Mouse (Mus musculus) myocyte (in vitro differentiated cells): ENCODE measurements around the gene Phox2b. TPM values are rescaled to one million over a fixed set of nuclear protein-coding genes. Genes with fewer than 3 reads are reported as not detected.

ENCODE experiments used
- H3K27me3 ChIP-seq: one replicate; pipeline ENCODE4 v1.6.1; 2011; ENCODE audit not compliant: control insufficient read depth, insufficient read depth, insufficient read length
- H3K36me3 ChIP-seq: one replicate; pipeline ENCODE4 v1.6.1; 2011; ENCODE audit not compliant: control insufficient read depth, insufficient read depth
- H3K4me2 ChIP-seq: one replicate; pipeline ENCODE4 v1.6.1; 2011; ENCODE audit warnings: low read depth, control low read depth
- H3K4me3 ChIP-seq: one replicate; pipeline ENCODE4 v1.5.1; 2011; ENCODE audit warnings: mild to moderate bottlenecking, control low read depth, moderate library complexity
- H3K79me2 ChIP-seq: one replicate; pipeline ENCODE4 v1.6.1; 2011; ENCODE audit not compliant: control insufficient read depth, insufficient read depth
- H3ac ChIP-seq: one replicate; pipeline ENCODE4 v1.6.1; 2011; ENCODE audit not compliant: control insufficient read depth, insufficient read length
- CEBPB ChIP-seq: IDR thresholded peaks from 2 replicates; pipeline ENCODE4 v1.6.1; 2011; ENCODE audit warnings: mild to moderate bottlenecking, moderate library complexity; ENCODE audit not compliant: poor library complexity, insufficient read depth, severe bottlenecking
- E2F4 ChIP-seq: IDR thresholded peaks from one replicate; pipeline ENCODE4 v1.6.1; 2011; ENCODE audit warnings: mild to moderate bottlenecking, control low read depth, moderate library complexity; ENCODE audit not compliant: insufficient read depth
- MAX ChIP-seq: IDR thresholded peaks from one replicate; pipeline ENCODE4 v1.6.1; 2011; ENCODE audit warnings: low read depth, mild to moderate bottlenecking, control low read depth
- MYOD1 ChIP-seq, 3 experiments: IDR thresholded peaks; one replicate each; pipeline ENCODE4 v1.6.1; 2011; ENCODE audit warnings: control low read depth in 2 of 3, low read depth in 2 of 3, mild to moderate bottlenecking in 2 of 3, moderate library complexity in 1 of 3; ENCODE audit not compliant: insufficient read length in 2 of 3, control insufficient read depth in 1 of 3
- MYOG ChIP-seq, 3 experiments: IDR thresholded peaks; one replicate each; pipeline ENCODE4 v1.6.1; 2011; ENCODE audit warnings: control low read depth in 2 of 3, low read depth in 2 of 3, mild to moderate bottlenecking in 2 of 3; ENCODE audit not compliant: insufficient read length in 2 of 3, control insufficient read depth in 1 of 3, insufficient read depth in 1 of 3
- POLR2A ChIP-seq: IDR thresholded peaks from one replicate; pipeline ENCODE4 v1.6.1; 2011; ENCODE audit warnings: low read depth, mild to moderate bottlenecking, control low read depth, moderate library complexity; ENCODE audit not compliant: insufficient read length
- POLR2AphosphoS2 ChIP-seq: IDR thresholded peaks from one replicate; pipeline ENCODE4 v1.6.1; 2011; ENCODE audit warnings: low read depth, control low read depth; ENCODE audit not compliant: insufficient read length
- REST ChIP-seq: IDR thresholded peaks from one replicate; pipeline ENCODE4 v1.6.1; 2011; ENCODE audit warnings: mild to moderate bottlenecking, control low read depth, moderate library complexity; ENCODE audit not compliant: insufficient read depth, insufficient read length
- SRF ChIP-seq: IDR thresholded peaks from one replicate; pipeline ENCODE4 v1.6.1; 2011; ENCODE audit warnings: low read depth; ENCODE audit not compliant: control insufficient read depth, insufficient read length
- TCF12 ChIP-seq: IDR thresholded peaks from one replicate; pipeline ENCODE4 v1.6.1; 2011; ENCODE audit warnings: mild to moderate bottlenecking, control low read depth; ENCODE audit not compliant: poor library complexity, insufficient read depth, severe bottlenecking
- TCF3 ChIP-seq: IDR thresholded peaks from one replicate; pipeline ENCODE4 v1.6.1; 2011; ENCODE audit warnings: low read depth, control low read depth; ENCODE audit not compliant: insufficient read length
- USF1 ChIP-seq: IDR thresholded peaks from one replicate; pipeline ENCODE4 v1.6.1; 2011; ENCODE audit warnings: low read depth, mild to moderate bottlenecking, control low read depth, moderate library complexity
- polyA plus RNA-seq: library from polyadenylated mRNA; unstranded; fragments of >200 nt; fragmentation: generic; extraction: Trizol; gene quantifications from one replicate; pipeline ENCODE4 v1.2.1, GENCODE M21; 2012; ENCODE audit warnings: missing spikeins

The Phox2b gene
- polyA plus RNA-seq, 1 experiment = not detected

- Histone ChIP-seq H3ac (no peak overlapping the region), H3K79me2 (no peaks in the 10 kb centered on the region), H3K36me3 (no peaks in the 10 kb centered on the region), H3K4me3 (no peak overlapping the region), H3K4me2 (no peak overlapping the region), H3K27me3 (peaks cover 25% of the 10 kb centered on the region)
- TF ChIP-seq USF1 = no peak
These were observed 5.1 kb downstream of the Phox2b start for GRCm38 (mm10) chr5:67093991-67094390.

- H3K27me3 ChIP-seq = peaks cover 14% of the 10 kb centered on the region
- TF ChIP-seq TCF3 (no peak), MYOD1 (IDR thresholded peaks at IDR 0.05; ENCODE audit: control insufficient read depth in 1 of 3, insufficient read length in 2 of 3, low read depth in 2 of 3) (no peak), TCF12 (no peak), E2F4 (no peak), REST (no peak), MYOG (IDR thresholded peaks at IDR 0.05; ENCODE audit: control insufficient read depth in 1 of 3, insufficient read depth in 1 of 3, insufficient read length in 2 of 3, low read depth in 2 of 3) (no peak)
These were observed 7.3 kb downstream of the Phox2b start for GRCm38 (mm10) chr5:67091766-67092165.

GRCm38 (mm10) chr5:67090856-67091255, 8.2 kb downstream of the Phox2b start:
- TF ChIP-seq REST (no peak), TCF3 (no peak), MYOG (IDR thresholded peaks at IDR 0.05; ENCODE audit: control insufficient read depth in 1 of 3, insufficient read depth in 1 of 3, insufficient read length in 2 of 3, low read depth in 2 of 3) (no peak), CEBPB (no peak), MYOD1 (IDR thresholded peaks at IDR 0.05; ENCODE audit: control insufficient read depth in 1 of 3, insufficient read length in 2 of 3, low read depth in 2 of 3) (no peak), POLR2AphosphoS2 (no peak), TCF12 (no peak), USF1 (no peak), E2F4 (no peak), POLR2A (no peak), MAX (no peak), SRF (no peak)
- Histone ChIP-seq H3K27me3 (peaks cover 8% of the 10 kb centered on the region), H3ac (no peak overlapping the region)

More at GRCm38 (mm10) chr5:67091766-67092165, 7.3 kb downstream of the Phox2b start:
- H3K36me3 ChIP-seq = no peaks in the 10 kb centered on the region
- no peaks in the 10 kb centered on the region for H3K79me2 ChIP-seq
- H3K4me3 ChIP-seq = no peak overlapping the region
- H3ac ChIP-seq = no peak overlapping the region
- H3K4me2 ChIP-seq = no peak overlapping the region

GRCm38 (mm10) chr5:67083117-67083516, 16.0 kb downstream of the Phox2b start:
- Histone ChIP-seq H3K79me2 (no peaks in the 10 kb centered on the region), H3K36me3 (no peaks in the 10 kb centered on the region), H3ac (no peak overlapping the region), H3K4me3 (no peak overlapping the region), H3K27me3 (peaks cover 5% of the 10 kb centered on the region), H3K4me2 (no peak overlapping the region)
- TF ChIP-seq E2F4 (no peak), POLR2A (no peak), MYOG (IDR thresholded peaks at IDR 0.05; ENCODE audit: control insufficient read depth in 1 of 3, insufficient read depth in 1 of 3, insufficient read length in 2 of 3, low read depth in 2 of 3) (no peak)

More at GRCm38 (mm10) chr5:67090856-67091255, 8.2 kb downstream of the Phox2b start:
- Histone ChIP-seq H3K79me2 (no peaks in the 10 kb centered on the region), H3K36me3 (no peaks in the 10 kb centered on the region), H3K4me2 (no peak overlapping the region), H3K4me3 (no peak overlapping the region)

GRCm38 (mm10) chr5:67063596-67063995, 35.5 kb downstream of the Phox2b start:
- Histone ChIP-seq H3K4me2 (no peak overlapping the region), H3K27me3 (no peaks in the 10 kb centered on the region), H3ac (no peak overlapping the region), H3K79me2 (no peaks in the 10 kb centered on the region), H3K36me3 (no peaks in the 10 kb centered on the region), H3K4me3 (no peak overlapping the region)
- TF ChIP-seq REST = no peak
- no peak for TF ChIP-seq MYOD1 (IDR thresholded peaks at IDR 0.05; ENCODE audit: control insufficient read depth in 1 of 3, insufficient read length in 2 of 3, low read depth in 2 of 3)
- no peak for TF ChIP-seq CEBPB
- TF ChIP-seq USF1 = no peak
- TF ChIP-seq SRF = no peak
- no peak for TF ChIP-seq MAX
- TF ChIP-seq POLR2A = no peak
- no peak for TF ChIP-seq TCF3
- TF ChIP-seq E2F4 = no peak
- no peak for TF ChIP-seq POLR2AphosphoS2
- TF ChIP-seq TCF12 = no peak
- no peak for TF ChIP-seq MYOG (IDR thresholded peaks at IDR 0.05; ENCODE audit: control insufficient read depth in 1 of 3, insufficient read depth in 1 of 3, insufficient read length in 2 of 3, low read depth in 2 of 3)
